Mouse (Mus musculus) limb, embryonic 11.5 days (tissue): ENCODE measurements around the gene Hist1h2ac. TPM values are rescaled to one million over a fixed set of nuclear protein-coding genes. Genes with fewer than 3 reads are reported as not detected.

Experiments
- ATAC-seq: fragments of 200-750 bp; cut with Nextera tagmentation; 2 replicates; pipeline ENCODE4 v1.8.0; 2017; ENCODE audit warnings: low read depth; ENCODE audit not compliant: insufficient number of reproducible peaks, low FRiP score, low TSS enrichment
- DNase-seq: peaks from one replicate; pipeline ENCODE4 v3.0.0-alpha.2; 2015; ENCODE audit warnings: low spot score
- H3K27ac ChIP-seq: fragments of 300-500 bp; sonication (generic); replicated peaks from 2 replicates; pipeline ENCODE4 v1.5.1; 2014; ENCODE audit warnings: low read depth, mild to moderate bottlenecking, low read length
- H3K27me3 ChIP-seq: fragments of 300-500 bp; sonication (generic); 2 replicates; pipeline ENCODE4 v1.6.1; 2014; ENCODE audit warnings: mild to moderate bottlenecking, low read length, mixed read lengths; ENCODE audit not compliant: control insufficient read depth, insufficient read depth
- H3K36me3 ChIP-seq: fragments of 300-500 bp; sonication (generic); 2 replicates; pipeline ENCODE4 v1.6.1; 2014; ENCODE audit warnings: mild to moderate bottlenecking, low read length, moderate library complexity, mixed read lengths; ENCODE audit not compliant: control insufficient read depth, insufficient read depth
- H3K4me1 ChIP-seq: fragments of 300-500 bp; sonication (generic); 2 replicates; pipeline ENCODE4 v1.6.1; 2014; ENCODE audit warnings: low read length, mixed read lengths; ENCODE audit not compliant: control insufficient read depth, insufficient read depth
- H3K4me2 ChIP-seq: fragments of 300-500 bp; sonication (generic); 2 replicates; pipeline ENCODE4 v1.6.1; 2014; ENCODE audit warnings: low read depth, mild to moderate bottlenecking, moderate library complexity; ENCODE audit not compliant: severe bottlenecking
- H3K4me3 ChIP-seq: fragments of 300-500 bp; sonication (generic); 2 replicates; pipeline ENCODE4 v1.5.1; 2014; ENCODE audit warnings: low read depth, low read length
- H3K9ac ChIP-seq: fragments of 300-500 bp; sonication (generic); 2 replicates; pipeline ENCODE4 v1.6.1; 2014; ENCODE audit warnings: mild to moderate bottlenecking, low read length
- H3K9me3 ChIP-seq: fragments of 300-500 bp; sonication (generic); 2 replicates; pipeline ENCODE4 v1.6.1; 2016; ENCODE audit warnings: low read length; ENCODE audit not compliant: control insufficient read depth
- WGBS: fragments of 180-500 bp; shearing (Covaris S2); extraction: QIAGEN DNeasy Blood & Tissue Kit; methylation state at CpG from one replicate; pipeline ENCODE4 v1.1.7; 2014; 5-methylcytosine and 5-hydroxymethylcytosine counted together
- polyA plus RNA-seq: library from polyadenylated mRNA; unstranded; fragments of >200 nt; fragmentation: Nextera tagmentation; extraction: Ambion mirVana; gene quantifications from 2 replicates; pipeline ENCODE4 v1.2.1, GENCODE M21; 2014

The Hist1h2ac gene
- polyA plus RNA-seq = 0.96 and 1.0 TPM in 2 replicates

DNA sequence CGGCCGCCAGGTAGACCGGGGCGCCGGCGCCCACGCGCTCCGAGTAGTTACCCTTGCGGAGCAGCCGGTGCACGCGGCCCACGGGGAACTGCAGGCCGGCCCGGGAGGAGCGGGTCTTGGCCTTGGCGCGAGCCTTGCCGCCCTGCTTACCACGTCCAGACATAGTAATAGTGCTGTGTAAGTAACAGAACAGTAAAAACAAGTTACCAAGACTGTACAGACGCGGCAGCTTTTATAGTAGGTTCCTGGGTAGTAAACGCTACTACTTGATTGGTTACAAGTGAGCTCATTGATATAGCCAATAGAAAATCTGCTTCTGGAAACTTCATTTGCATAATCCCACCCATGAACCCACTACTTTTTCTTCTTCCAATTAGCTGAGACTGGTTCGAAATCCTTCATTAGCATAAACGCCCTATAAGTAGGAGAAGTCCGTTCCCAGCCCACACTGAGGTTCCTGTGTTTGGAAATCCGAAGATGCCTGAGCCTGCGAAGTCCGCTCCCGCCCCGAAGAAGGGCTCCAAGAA is at the start of gene Hist1h2ac, which contains the start of gene Hist1h2bc:
Gene Hist1h2ac (minus strand): TSS at position 194 of the 527 bp plus-strand sequence.
Gene Hist1h2bc (plus strand): TSS at position 445 of the 527 bp plus-strand sequence.
- Histone ChIP-seq H3K4me3 (peak within 1 kb of the TSS; percentile 35), H3K27ac (peak within 1 kb of the TSS; percentile 96), H3K4me1 (no peaks in the 10 kb centered on the region), H3K9ac (peak within 1 kb of the TSS; percentile 72), H3K27me3 (no peaks in the 10 kb centered on the region), H3K36me3 (no peaks in the 10 kb centered on the region), H3K9me3 (no peaks in the 10 kb centered on the region), H3K4me2 (peak within 1 kb of the TSS; percentile 58)
- DNase-seq (peak; percentile 92), ATAC-seq (peak; percentile 99)
- WGBS = 0% methylated on average over 26 of the region's 32 CpGs

DNA sequence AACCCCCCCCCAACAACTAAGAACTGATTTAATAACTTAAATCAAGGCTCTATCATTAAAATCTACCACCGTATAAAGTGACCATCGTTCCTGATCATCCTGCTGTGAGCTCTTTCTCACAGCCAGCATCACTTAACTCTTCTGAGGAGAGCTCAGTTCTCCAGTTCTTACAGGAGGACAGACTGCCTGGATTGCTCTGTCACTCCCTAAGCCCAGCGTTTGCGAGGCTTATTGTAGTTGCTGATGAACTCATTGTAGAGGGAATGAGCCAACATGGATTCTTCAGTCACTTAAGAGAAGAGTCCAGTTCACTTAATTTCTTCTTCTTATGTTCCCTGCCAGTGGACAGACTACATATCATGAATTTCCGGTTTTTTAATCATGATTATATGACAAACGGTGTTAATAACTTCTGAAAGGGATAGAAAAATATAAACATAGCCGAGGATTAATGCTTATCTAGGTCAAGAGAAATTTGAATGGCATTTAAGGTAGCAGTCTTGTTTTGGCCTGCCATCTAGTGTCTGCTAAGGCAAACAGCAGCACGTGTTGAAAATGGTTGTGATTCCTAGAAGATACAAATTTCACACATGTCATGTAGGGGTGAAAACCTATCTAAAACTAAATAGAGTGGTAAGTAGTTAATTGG is 48.5 kb upstream of the Hist1h2ac start:
- H3K4me2 ChIP-seq = no peak overlapping the region
- no peak overlapping the region for H3K4me3 ChIP-seq
- DNase-seq = peak; percentile 24
- H3K27me3 ChIP-seq = no peaks in the 10 kb centered on the region
- no peak overlapping the region for H3K27ac ChIP-seq
- H3K9ac ChIP-seq = no peak overlapping the region
- H3K9me3 ChIP-seq = no peaks in the 10 kb centered on the region
- no peak for ATAC-seq
- no peaks in the 10 kb centered on the region for H3K4me1 ChIP-seq
- H3K36me3 ChIP-seq = no peaks in the 10 kb centered on the region
- WGBS = 26% methylated on average over 8 of the region's 8 CpGs

DNA sequence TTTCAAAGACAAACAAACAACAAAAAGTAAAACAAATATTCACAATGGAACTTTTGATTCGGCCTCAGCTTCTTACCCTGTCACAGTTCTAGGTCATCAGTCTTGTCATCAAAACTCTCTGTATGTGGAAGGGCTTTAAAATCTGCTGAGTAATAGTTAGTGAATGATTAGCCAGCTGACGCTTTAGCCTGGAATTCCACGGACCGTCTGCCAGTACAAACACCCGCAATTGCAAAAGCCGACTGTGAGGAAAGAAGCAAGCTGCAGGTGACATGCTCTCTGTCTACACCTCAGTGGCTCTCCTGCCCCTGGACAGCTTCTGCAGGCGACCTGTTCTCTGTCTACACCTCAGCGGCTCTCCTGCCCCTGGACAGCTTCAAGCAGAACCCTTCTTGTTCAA is 46.7 kb upstream of the Hist1h2ac start:
- H3K4me3 ChIP-seq = no peak overlapping the region
- H3K4me1 ChIP-seq = no peaks in the 10 kb centered on the region
- H3K27ac ChIP-seq = no peak overlapping the region
- 52% methylated on average over 8 of the region's 8 CpGs for WGBS
- no peaks in the 10 kb centered on the region for H3K9me3 ChIP-seq
- peak; percentile 23 for DNase-seq
- H3K36me3 ChIP-seq = no peaks in the 10 kb centered on the region
- no peaks in the 10 kb centered on the region for H3K27me3 ChIP-seq
- no peak for ATAC-seq
- H3K4me2 ChIP-seq = no peak overlapping the region
- no peak overlapping the region for H3K9ac ChIP-seq

DNA sequence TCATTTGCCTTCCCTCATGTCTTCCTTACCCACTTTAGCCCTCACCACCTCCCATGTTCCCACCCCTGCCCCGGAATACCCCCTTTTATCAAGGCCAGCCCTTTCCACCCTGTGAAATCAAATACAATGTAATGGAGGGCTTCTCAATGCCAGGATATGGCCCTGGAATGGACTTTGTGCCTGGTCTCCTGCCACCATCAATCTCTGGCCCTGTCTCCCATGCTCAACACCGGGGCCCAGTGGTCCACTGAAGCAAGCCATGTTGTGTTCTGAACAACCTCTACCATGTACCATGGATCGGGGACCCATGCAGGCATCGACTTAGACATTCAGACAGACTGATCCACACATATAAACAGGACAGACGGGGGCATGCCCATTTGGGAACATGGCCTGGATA is 46.0 kb upstream of the Hist1h2ac start:
- Histone ChIP-seq H3K27ac (no peak overlapping the region), H3K36me3 (no peaks in the 10 kb centered on the region), H3K9ac (no peak overlapping the region), H3K27me3 (no peaks in the 10 kb centered on the region), H3K4me1 (no peaks in the 10 kb centered on the region), H3K4me2 (no peak overlapping the region), H3K4me3 (no peak overlapping the region), H3K9me3 (no peaks in the 10 kb centered on the region)
- ATAC-seq = no peak
- 89% methylated on average over 5 of the region's 5 CpGs for WGBS
- peak; percentile 19 for DNase-seq

DNA sequence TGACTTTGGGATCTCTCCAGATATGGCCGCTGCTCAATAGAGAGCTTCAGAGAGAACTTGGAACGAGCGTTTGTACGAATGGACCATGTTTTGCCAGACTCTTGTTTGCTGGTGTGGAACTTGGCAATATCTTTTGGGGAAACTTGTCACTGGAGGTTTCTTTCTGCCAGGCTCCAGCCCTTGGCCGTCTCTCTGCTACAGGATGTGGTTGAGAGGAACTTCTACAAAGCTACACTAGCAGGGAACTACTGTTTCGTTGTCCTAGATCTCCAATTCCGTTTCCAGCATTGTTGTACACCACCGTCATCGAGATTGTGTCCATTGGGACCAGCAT is 45.4 kb upstream of the Hist1h2ac start:
- no peak for ATAC-seq
- H3K36me3 ChIP-seq = no peaks in the 10 kb centered on the region
- no peak overlapping the region for H3K27ac ChIP-seq
- WGBS = 94% methylated on average over 9 of the region's 9 CpGs
- peak; percentile 16 for DNase-seq
- H3K9me3 ChIP-seq = no peaks in the 10 kb centered on the region
- no peaks in the 10 kb centered on the region for H3K4me1 ChIP-seq
- no peak overlapping the region for H3K4me2 ChIP-seq
- H3K27me3 ChIP-seq = no peaks in the 10 kb centered on the region
- H3K9ac ChIP-seq = no peak overlapping the region
- no peak overlapping the region for H3K4me3 ChIP-seq

DNA sequence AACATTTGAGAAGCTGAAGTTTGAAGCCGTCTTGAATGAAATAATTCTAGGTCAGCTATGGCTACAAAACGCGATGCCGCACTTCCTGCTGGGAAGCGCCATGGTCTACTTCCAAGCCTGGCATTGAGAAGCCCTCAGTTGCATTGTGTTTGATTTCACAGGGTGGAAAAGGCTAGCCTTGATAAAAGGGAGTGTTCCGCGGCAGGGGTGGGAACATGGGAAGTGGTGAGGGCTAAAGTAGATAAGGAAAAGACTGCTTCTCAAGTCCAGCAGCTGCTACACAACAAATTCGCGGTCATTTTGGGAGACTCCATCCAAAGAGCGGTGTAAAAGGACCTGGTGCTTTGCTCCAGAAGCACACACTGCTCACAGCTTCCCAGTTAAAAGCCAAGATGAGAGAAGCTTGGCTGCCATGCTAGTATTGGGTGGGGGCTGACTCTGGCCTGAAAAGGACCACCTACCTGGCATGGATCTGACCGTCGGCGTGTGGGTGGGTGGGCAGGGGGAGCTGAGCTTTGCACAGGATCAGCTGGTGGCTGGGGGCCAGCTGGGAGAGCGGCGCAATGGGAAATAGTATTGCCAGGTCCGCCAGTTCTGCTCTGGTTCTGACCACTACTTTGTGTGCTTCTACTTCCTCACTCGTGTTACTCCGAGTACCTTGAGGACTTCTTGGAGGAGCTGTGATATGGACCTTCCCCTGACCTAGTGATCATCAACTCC is 44.9 kb upstream of the Hist1h2ac start:
- no peak overlapping the region for H3K27ac ChIP-seq
- H3K36me3 ChIP-seq = no peaks in the 10 kb centered on the region
- no peaks in the 10 kb centered on the region for H3K27me3 ChIP-seq
- peak; percentile 18 for DNase-seq
- H3K4me3 ChIP-seq = no peak overlapping the region
- 91% methylated on average over 18 of the region's 18 CpGs for WGBS
- H3K9me3 ChIP-seq = no peaks in the 10 kb centered on the region
- ATAC-seq = no peak
- H3K9ac ChIP-seq = no peak overlapping the region
- H3K4me1 ChIP-seq = no peaks in the 10 kb centered on the region
- no peak overlapping the region for H3K4me2 ChIP-seq

DNA sequence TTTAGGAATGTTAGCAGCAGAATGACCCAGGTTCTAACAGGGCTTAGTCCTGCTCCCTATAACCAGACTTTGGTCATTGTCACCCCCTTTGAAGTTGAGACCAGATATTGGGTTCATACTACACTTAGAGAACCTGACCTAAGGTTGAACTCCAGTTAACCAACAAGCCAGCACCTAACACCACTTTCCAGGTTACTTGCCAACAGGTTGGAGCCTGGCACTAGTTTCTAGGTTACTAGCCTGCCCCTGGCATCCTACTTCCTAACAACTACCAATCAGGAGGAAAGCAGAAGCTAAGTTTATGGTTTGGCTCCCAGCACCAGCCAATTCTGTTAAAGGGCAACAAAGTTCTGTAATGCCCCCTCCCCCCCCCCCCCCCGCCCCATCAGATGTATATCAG is 41.5 kb upstream of the Hist1h2ac start:
- Histone ChIP-seq H3K9me3 (no peaks in the 10 kb centered on the region), H3K9ac (no peak overlapping the region), H3K4me2 (no peak overlapping the region), H3K4me1 (no peaks in the 10 kb centered on the region), H3K4me3 (no peak overlapping the region), H3K36me3 (no peaks in the 10 kb centered on the region), H3K27me3 (no peaks in the 10 kb centered on the region), H3K27ac (no peak overlapping the region)
- DNase-seq (no peak), ATAC-seq (no peak)
- no CpG with 5 or more reads among the region's 1 CpGs for WGBS

DNA sequence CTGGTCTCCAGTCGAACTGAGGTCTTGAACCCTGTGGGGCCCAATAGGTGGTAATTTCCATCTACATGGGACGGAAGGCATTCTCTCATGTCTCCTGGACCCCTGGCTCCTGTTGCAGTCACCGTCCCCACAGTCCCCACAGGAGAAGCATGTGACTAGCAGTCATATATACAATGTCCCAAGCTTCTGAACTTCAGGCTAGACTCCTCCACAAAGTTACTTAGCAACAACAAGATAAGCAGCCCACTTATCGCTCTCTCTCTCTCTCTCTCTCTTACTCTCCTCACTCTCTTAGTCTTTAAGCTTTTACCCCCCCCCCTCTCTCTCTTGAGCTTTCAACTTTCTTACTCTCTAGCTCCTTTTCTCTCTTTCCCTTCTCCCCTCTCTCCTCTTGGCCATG is 40.5 kb upstream of the Hist1h2ac start:
- ATAC-seq (no peak), DNase-seq (no peak)
- 93% methylated on average over 4 of the region's 4 CpGs for WGBS
- Histone ChIP-seq H3K27me3 (no peaks in the 10 kb centered on the region), H3K4me1 (no peaks in the 10 kb centered on the region), H3K9ac (no peak overlapping the region), H3K4me2 (no peak overlapping the region), H3K27ac (no peak overlapping the region), H3K9me3 (no peaks in the 10 kb centered on the region), H3K36me3 (no peaks in the 10 kb centered on the region), H3K4me3 (no peak overlapping the region)
